Mouse (Mus musculus) adrenal gland (tissue): ENCODE measurements at regions not wholly inside any gene's neighbourhood (a gene's known extent, or its start where the extent isn't known, plus 50 kb on each side); places are given as distances from the start of the nearest gene placed in this dataset.
"Not testable (repeated sequence)": the region's sequence is repeated elsewhere in the genome, so short reads cannot be mapped to it uniquely, and the experiment has no call there.

Source experiments
- intact Hi-C: fragments of 180-260 bp; cut with DNase I; formaldehyde crosslinking; loops from one replicate; pipeline ENCODE4 v1.15.1; 2025

DNA sequence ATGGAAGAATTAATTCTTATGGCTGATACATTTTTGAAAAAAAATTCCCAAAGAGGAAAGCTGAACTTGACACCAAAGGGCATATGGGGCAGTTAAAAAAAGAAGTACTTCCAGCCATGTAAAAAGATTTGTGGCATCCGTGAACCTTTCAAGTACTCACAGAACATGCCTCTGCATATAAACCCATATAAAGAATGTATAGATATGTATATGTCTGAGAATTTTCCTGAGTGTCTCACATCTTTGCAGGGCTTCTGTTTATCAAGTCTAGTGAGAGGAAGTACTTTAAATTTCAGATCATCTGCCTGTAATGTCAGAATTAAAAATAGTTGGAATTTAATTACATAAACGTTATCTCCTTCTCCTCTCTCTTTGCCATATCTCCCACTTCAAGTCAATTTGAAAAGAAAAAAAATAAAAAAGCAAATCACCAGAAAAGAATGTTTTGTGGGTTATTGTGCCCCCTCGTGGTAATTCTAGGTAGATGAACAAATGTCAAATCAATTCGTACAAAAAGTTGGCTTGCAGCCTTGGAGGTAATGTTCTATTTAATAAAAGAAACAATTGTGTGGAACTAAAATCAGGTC is 400.4 kb downstream of the Trib2 start:
- intact Hi-C loops: no loop called here

DNA sequence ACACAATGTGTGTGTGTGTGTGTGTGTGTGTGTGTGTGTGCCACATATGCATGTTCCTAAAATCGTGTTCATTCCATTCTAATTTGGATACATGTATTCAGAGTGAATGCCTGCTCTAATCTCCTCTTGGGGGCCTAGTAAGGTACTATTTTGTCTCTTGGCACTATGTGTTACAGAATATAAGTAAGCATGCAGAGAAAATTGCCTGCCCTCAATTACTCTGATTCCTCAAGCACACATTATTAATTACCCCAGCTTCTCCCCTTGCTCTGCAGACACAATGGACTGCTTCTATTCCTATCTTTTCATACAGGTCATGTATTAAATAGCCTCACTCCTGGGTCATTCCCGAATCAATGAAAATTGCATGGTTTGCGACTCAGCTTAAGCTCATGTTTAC is 406.3 kb downstream of the Trib2 start:
- intact Hi-C loops: no loop called here

DNA sequence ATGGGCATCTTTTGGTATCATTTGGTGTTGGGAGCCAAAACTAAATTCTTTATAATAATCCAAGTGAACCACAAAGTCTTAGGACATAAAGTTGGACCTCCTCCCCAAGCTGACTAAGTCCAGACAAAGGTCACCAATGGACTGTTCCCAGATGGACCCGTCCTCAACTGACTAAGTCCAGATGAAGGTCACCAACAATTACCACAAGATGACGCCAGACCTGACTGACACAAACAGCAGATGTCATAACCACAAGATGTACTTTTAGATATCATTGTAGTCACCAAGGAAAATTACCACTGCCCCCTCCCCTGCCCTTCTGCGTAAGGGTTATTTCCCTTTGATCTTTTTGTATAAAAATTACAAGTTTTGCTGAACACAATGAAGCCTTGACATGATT is 409.1 kb downstream of the Trib2 start:
- intact Hi-C loops: not testable (repeated sequence)

DNA sequence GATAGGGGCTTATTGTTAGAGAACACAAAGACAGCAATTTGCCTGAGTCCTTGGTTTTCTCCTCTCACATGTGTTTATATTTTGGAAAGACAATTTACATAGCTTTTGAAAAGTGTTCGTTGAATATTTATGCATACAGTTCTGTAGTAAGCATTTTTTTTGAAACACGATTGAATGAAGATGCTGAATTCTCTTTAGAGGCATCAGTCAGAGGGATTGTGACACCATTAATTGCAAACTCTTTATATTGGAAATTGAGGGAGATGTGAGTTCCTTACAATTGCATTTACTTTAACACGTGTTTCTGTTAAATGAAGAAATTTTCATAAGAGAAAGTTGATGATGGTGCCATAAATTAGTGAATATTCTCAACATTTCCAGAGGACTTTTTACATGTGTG is 424.1 kb downstream of the Trib2 start:
- intact Hi-C loops: no loop called here

DNA sequence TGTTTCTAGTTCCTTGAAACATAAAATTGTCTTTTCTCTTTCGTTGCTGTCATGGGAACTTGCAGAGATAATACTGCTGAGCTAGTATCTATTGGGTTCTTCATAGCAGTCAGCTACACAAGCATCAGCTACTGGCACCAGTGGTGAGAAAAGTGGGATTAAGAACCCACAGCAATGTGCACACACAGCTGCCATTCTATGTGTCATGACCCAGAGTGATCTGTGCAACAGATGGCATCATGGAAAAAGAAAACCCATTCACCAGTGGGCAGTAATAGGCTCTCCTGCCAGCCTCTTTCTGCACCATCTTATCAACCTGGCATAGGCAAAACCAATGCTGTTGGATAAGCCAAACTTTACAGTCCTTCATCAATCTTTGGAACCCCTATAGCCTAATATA is 428.1 kb downstream of the Trib2 start:
- intact Hi-C loops: no loop called here

DNA sequence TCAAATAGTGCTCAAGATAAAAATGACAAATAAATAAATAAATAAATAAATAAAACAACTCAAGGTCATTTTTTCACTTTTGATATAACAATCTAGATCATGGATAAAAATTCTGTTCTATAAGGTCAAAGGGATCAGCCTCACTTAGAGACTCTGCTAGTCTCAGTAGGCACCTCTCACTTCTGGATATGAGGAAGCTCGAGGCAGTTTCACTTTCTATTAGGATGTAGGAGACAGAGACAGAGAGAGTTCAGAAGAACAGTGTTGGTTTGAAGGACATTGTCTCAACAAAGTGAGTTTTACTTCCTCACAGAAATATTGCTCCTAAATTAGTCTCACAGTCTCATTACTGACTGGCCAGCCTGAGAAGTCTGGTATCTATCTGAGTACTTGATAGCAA is 458.9 kb downstream of the Trib2 start:
- intact Hi-C loops: no loop called here

DNA sequence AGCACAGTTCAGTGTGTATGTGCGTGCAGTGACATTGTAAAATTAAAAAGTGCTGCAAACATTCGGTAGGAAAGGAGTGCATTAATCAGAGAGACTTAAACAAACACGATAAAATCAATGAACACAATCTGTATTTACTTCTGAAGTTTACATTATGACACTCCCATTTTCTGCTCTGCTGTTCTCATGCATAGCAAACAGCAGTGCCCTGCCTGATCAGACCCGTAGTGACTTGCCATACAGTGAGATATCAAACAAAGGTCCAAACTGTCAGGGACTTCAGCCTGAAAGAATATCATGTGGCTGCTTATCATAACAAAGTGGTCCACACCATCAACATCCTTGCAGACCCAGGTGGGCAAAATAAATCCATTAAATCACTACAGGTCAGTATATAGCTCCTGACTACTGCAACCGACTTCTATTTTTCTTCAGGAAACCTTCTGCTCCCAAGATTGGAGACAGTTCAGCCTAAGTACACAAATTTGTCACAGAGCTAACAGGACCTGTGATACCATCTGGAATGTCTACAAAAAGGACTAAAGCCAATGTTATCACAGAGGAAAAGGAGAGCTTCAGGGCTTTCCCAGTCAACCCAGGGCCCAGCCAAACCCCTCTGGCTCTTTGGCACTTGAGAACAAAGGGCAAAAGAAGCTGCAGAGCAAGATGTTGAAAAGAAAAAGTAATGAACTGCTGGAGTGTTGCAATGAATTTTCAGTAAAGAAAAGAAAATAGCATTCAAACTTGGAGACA is 495.8 kb downstream of the Trib2 start:
- intact Hi-C loops: no loop called here

DNA sequence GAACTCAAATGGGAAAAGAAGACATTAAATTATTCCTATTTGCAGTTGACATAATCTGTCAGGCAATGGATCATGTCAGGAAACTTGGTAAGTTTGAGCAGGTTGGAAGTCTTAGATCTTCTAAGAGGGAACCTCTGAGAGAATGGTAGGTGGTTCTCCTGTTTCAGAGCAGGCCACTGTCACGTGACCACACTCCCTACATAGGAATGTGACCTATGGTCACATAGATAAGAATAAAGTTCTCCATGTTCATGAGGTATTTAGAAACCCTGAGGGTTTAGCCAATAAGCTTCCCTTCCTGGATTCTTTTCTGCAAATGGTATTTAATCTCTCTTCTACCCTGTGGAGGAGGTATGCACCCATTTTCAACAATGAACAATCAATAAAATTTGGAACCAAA is 497.1 kb downstream of the Trib2 start:
- intact Hi-C loops: no loop called here

DNA sequence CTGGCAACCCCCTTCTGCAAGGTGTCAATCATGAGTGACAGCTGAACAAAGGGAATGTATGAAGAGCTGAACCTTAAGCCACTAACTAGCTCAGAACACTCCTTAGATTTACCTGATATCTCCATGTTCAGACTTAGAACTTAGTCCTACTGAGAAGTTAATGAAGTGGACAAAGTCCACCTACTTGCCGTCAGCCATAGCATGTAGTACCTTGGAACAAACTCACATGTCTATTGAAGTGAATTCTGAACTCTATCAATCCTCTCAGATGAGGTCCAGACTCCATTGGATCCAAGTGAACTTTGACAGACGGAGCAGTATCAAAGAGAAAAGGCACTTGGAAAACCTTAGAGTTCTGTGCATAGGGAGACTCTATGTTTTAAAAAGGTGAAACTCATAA is 521.8 kb downstream of the Trib2 start:
- intact Hi-C loops: no loop called here

DNA sequence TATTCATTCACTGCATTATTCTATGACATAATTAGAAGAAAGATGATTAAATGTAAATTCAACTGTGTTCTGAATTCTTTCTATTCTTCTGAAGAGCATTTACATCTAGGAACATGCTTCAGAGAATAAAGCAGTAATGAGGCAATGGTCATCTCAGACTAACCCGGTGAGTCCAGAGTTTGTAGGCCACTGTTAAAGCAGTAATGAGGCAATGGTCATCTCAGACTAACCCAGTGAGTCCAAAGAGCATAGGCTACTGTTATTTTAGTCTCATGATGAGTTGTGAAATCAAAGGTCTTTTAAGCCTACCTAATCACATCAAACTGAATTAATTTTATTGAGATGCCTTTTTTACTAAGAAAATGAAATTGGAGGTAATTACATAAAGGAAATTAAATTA is 554.6 kb downstream of the Trib2 start:
- intact Hi-C loops: no loop called here

DNA sequence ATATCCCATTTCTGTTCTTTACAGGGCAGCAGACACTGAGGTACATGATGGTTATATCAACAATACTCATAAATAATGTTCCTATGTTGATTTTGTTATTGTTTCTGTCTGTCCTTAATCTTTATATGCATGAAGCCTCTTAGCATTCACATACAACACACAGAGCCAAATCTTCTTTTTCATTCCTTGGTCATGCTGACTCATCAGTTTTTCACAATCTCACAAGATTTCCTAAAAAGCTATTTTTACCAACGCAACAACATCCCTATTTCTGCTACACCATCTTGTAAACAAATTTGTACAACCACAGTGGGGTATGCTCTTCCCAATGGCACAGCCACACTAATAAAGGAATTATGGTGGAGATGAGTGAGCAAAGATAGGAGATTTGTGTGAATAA is 555.1 kb downstream of the Trib2 start:
- intact Hi-C loops: no loop called here

DNA sequence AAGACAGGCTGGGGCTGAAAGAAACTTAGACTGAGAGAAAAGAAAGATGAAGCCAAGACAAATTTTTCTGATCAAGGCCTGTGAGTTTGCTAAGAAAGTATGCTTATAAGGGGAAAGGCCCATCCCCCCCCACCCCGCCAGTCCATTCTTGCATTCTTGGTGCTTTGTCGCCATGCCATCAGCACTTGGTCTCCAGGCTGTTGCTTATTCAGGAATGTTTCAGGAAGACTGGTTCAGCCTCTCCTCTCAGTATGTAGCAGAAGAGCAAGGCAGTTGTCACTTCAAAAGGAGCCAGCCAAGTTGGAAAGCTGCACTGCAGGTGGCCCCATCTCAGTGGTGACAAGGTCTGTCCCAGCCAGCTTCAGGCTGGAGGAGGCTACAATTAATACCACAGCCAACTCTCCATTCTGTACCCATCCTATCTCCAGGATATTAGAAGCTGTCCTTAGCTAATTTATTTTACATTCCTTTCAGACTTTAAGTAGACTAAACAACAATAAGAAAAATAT is 555.8 kb downstream of the Trib2 start:
- intact Hi-C loops: no loop called here

DNA sequence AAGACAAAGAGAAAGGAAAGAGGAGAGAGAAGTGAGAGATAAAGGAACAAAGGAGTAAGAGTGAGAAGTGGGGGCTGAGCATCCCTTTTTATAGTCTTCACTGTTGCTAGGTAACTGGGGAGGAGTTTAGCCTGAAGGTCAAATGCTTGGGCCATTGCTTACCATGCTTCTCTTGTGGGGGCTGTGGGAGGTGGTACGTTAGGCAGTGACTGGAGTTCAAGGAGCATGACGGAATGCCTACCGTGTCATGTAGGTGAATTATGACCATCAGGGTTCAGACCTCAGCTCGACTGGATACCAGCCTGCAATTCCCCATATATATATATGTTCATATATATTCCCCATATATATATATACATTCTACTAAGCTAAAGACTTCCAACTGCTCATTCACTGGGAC is 571.8 kb downstream of the Trib2 start:
- intact Hi-C loops: no loop called here

DNA sequence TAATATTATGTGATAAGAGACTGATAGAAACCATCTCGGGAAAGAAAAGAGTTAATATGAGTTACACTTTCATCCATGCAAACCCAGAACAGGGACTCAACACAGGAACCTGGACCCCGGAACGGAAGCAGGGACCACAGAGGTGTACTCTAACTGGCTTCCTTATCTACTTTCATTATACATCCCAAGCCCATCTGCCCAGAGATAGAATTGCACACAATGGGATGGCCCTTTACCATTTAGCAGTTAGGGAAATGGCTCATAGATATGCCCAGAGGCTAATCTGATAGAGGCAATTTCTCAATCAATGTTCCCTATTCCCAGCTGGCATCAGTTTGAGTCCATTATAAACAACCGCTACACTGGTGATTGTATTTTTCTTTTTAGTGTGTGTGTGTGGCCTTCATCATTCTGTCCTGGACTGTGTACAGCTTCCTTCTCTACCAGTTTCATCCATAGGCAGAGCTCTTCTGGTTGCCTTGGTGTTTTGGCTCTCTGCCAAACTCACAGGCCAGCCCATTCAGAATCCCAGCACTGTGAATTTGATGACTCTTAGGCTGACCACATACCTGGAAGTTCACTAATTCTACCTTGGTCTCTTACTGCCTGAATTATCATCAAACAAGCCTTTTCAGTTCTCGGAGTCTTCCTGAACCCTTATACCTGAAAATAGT is 594.1 kb downstream of the Trib2 start:
- intact Hi-C loops: no loop called here

DNA sequence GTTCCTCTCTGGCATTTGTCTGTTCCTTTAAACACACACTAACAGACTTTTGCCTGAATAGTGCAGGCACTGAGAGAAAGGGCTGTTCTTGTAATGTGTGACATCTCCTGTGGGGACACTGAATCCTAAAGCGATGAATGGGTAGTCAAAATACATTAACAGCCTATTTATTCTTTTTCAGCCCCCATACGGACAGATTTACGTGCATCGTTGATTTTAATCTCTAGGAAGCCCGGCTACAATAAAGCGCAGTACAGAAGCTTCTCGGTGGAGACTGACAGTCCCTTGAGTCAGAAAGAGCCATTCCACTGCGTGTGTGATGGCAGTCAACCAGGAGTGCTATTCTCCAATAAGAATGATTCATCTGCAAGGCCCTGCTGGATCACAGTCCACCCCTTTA is 598.2 kb downstream of the Trib2 start:
- intact Hi-C loops: no loop called here

DNA sequence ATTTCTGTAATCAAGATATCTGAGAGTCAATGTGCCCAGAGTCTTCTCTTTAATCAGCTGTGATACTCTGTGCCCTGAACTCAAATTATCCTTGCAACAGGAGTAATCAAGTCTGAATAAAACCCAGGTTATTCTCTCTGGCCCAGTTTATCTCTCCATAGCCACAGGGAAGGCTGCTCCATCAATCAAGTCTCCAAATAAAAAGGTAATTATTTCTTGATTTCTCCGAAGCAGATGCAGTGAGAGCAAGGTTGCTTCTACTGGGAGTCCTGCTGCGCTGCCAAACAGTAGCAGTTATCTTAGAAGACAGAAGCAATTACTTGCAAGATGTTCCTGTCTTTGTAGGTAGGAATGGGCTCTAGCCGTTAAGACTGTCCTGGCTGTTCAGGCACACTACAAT is 600.5 kb downstream of the Trib2 start:
- intact Hi-C loops: no loop called here

DNA sequence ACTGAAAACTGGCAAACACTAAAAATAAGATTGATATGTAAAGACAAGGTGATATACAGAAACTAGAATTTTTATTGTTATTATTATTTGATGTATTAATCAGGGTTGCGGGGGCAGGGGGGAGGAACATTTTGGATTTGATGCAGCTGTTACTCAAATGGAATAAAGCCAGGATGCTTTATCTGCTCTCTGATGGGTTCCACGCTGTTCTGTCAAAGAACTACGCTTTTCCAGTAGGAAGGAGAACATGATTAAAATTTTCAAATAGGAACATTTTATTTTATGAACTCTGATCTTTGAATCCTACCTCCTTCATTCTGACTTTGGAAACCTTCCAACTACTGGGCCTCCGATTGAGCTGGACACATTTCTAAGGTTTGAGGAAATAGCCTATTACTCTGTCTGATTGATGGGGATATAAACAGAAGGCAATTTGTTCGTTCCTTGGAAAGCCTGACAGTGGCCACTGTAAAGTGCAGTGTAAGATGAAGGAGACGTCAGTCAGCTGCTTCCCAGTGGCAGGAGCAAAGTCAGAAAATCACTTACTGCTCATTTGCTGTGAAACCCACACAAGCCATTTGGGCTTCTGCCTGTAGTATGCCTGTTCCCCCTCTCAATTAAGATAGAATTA is 642.2 kb downstream of the Trib2 start:
- intact Hi-C loops: no loop called here

DNA sequence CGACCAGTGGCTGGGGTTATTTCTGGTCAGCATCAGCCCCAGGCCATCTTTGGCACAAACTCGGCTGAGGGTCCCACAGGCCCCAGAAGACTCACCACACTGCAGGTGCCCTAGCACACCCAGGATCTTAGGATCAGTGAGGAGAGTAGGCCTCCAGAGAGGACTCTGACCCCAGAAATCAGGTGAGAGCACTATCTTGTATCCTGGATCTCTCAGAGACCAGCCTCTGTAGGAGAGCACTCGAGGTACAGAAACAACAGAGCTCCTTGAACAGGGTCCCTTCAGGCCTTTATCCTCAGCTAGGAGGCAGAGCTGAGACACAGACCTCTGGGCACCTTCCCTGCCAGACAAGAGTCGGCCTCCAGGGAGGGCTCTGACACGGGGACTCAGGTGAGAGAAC is 654.1 kb downstream of the Trib2 start:
- intact Hi-C loops: no loop called here

DNA sequence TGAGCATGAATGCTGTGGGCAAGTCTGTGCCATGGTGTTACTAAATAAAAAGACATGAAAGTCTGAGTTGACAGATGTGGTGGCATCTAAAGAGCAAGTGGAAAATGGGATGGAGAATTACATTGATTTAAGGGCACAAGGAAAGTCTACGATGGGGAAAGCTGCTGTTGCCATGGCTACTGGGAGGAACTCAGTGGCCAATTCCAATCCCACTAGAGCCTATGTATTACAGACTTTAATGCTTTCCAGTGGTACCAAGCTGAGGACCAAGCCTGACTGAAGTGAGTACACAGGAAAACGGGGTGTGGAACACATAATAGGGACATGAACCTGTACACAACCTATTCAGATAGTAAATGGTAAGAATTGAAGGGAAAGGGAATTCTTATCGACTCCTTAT is 654.9 kb downstream of the Trib2 start:
- intact Hi-C loops: no loop called here

DNA sequence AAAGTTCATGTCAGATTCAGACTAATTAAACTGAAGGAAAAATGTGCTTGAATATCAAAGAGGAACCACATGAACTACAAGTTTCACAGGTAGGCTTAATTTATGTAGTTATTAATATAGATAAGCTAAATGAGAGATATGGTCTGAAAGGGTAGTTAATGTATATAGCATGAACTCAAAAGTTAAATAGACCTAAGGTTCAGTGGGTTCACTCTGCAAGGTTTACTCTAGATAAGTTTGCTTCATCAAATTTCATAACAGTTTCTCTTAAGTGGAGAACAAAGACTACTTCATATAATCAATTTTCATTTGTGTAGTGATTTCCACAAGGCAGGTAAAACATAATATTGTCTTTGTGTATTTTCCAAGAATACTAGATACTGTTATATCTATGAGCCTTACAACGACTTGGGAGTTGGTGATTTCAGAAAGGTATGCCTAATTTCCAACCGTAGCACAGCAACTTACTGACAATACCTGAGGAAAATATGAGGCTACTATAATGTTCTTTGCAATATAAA is 656.2 kb downstream of the Trib2 start:
- intact Hi-C loops: no loop called here

DNA sequence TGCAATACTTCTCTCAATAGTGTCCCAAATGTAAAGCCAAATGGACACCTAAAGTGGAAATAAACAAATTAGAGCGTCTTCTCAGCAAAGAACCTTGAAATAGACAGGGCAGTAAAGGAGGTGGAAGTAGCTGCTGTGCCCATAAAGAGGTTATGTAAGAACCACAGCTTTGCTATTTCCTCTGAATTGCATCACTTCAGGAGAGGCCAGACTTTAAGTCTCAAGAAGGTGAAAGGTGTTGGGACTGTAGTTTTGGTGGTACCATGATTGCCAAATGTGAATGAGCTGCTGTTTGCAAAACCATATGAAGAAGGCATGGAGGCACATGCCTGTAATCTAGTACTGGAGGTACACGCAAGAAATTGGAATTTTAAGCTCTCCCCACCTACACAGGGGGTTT is 670.3 kb downstream of the Trib2 start:
- intact Hi-C loops: no loop called here

DNA sequence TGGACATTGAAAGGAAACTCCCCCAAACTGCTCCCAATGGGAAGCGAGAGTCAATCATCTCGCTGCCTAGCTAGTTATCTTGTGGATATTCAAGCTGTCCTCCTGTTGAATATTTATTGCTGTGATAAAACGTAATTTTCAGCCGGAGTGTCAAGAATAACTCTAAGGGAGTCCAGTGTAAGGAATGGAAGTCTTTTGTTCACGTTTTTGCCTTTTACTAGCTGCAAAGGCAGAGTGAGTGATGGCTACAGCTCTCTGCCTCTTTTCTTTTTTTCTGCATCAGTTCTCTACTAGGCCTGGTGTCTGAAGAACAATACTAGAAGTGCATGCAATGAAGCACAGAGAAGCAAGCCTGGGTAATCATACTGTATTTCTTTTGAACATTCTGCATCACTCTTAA is 679.7 kb downstream of the Trib2 start:
- intact Hi-C loops: no loop called here
